Mouse (Mus musculus): ENCODE results near the gene Tbc1d14.

DNA sequence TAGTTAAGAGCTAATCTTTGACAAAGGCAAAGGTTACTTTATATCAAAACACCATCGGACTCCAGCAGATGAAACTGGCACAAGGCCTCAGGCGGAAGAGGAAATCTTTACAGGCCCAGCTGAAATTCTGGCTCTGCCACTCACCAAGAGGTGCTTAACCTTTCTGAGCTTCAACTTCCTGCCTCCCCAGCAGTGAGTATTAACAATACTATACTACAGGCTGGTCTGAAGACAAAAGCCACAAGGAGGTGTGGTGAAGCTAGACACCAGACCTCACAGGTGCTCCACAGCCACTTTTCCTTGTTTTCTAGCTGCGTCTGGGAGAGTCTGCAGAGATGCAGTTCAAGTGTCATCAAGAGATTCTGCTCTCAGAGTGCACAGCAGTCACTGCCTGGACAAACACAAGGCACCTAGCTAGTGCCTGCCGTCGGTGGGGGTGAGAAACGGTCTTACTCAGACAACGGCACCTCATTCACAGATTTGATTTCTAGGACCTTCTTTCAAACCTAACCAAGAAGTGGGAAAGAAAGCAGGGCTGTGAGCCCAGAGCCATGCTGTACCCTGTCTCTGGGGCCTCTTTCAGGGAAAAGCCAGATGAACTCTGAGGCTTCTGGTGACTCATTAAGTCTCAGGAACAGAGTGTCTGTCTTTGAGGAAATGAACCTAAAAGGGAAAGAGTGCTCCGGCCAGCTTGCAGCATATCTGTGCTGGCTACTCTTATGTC is 18.8 kb downstream of the Tbc1d14 start:
- no peak for TF ChIP-seq CTCF (conservative IDR thresholded peaks at IDR 0.05; ENCODE audit: insufficient read depth, insufficient read length, low read depth, low read length)
- no peak for TF ChIP-seq POLR2A (IDR thresholded peaks at IDR 0.05; ENCODE audit: low read depth, low read length)
